Mouse (Mus musculus) bone marrow macrophage, adult 2 months (primary cell): Measurements from ENCODE around the gene Ccdc63. TPM values are rescaled to one million over a fixed set of nuclear protein-coding genes. Genes with fewer than 3 reads are reported as not detected.

Experiments used
- H3K27ac ChIP-seq: 2 replicates; pipeline ENCODE4 v1.5.1; 2012; ENCODE audit warnings: low read depth, low read length; ENCODE audit not compliant: insufficient read depth
- H3K4me1 ChIP-seq: 2 replicates; pipeline ENCODE4 v1.6.1; 2012; ENCODE audit warnings: low read length; ENCODE audit not compliant: control insufficient read depth, insufficient read depth
- H3K4me3 ChIP-seq: 2 replicates; pipeline ENCODE4 v1.5.1; 2012; ENCODE audit warnings: mild to moderate bottlenecking, low read length, moderate library complexity; ENCODE audit not compliant: insufficient read depth
- CTCF ChIP-seq: IDR thresholded peaks from 2 replicates; pipeline ENCODE4 v1.5.1; 2012; ENCODE audit warnings: low read depth, mild to moderate bottlenecking, low read length, moderate library complexity
- POLR2A ChIP-seq: IDR thresholded peaks from 2 replicates; pipeline ENCODE4 v1.6.1; 2012; ENCODE audit warnings: mild to moderate bottlenecking, low read depth, low read length, borderline replicate concordance
- polyA plus RNA-seq: library from polyadenylated mRNA; stranded (reverse); fragments of >200 nt; gene quantifications from 2 replicates; pipeline ENCODE4 v1.2.4, GENCODE M21; 2012; ENCODE audit not compliant: missing spikeins, insufficient read depth, insufficient read length

Gene Ccdc63
- polyA plus RNA-seq, 1 experiment: 2.5 TPM

DNA sequence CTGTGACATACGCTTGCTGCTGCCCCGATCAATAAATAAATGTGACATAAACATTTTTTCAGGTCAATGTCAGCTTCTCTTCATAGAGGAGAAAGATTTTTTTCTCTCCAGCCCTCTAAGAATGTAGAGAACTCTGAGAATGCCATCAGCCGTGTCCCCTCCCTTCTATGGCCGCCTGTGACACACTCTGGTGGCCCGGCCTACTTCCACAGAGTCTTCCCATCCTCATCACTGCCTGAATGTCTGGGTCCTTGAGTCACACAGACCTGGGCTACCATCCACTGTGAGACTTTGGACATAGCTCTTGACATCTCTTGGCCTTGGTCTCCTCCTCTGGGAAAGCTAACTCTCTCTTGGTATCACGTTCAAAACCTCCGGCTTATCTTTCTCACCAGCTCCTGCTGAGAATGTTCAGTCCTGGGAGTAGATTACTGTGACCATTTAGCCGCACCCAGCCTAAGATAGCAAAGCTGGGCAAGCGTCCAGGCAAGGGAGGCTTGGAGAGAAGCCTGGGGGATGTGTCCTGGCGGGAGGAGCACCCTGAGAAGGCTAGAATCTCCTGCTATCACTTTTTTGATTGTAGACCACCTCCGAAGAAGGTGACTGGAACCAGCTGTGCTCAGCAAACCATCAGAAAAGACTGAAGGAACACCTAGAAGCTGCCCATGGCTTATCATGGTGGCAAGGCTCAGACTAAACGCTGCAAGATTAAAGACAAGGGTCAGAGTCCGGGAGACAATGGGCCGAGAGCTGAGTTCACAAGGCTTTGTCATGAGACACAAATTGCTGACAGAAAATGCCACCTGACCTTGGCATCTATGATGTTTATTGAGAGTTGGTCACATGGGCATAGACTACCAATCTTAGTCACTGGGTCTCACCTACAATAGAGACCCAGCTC lies 3.9 kb downstream of the Ccdc63 start:
- H3K4me1 ChIP-seq: peaks cover 17% of the 10 kb centered on the region
- no peak overlapping the region for H3K27ac ChIP-seq
- TF ChIP-seq POLR2A (no peak), CTCF (no peak)
- H3K4me3 ChIP-seq: no peak overlapping the region

DNA sequence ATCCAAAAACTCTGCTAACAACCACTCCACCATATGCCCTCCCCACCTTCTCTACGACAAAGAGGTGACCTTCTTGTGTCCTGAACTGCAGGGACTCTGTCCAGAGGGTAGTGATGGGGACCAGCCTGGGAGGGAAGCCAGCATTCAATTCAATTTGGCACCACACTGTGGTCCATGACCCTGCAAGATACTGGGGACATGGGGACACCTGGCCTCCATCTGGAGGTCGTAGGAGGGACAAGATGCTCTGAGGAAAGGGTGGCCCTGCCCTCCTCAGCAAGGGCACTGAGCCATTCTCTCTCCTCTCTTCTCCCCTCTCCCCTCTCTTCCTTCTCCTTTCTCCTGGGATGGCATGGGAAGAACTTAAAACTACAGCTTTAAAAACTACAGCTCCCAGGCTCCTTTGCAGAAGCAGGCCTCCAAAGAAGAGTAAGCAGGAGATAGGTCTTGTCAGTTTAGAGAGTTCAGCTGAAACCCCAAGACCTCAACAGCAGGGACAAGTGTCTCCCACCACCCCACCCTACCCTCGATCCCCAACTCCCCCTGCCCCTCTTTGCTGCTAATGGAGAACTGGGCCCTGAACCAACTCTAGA lies 5.2 kb downstream of the Ccdc63 start:
- H3K4me1 ChIP-seq: peaks cover 23% of the 10 kb centered on the region
- TF ChIP-seq CTCF (no peak), POLR2A (no peak)
- no peak overlapping the region for H3K27ac ChIP-seq
- no peak overlapping the region for H3K4me3 ChIP-seq

- no peak overlapping the region for H3K4me3 ChIP-seq
- TF ChIP-seq CTCF: no peak
- TF ChIP-seq POLR2A: no peak
- H3K4me1 ChIP-seq: peaks cover 24% of the 10 kb centered on the region
- H3K27ac ChIP-seq: no peak overlapping the region
Measured at GRCm38 (mm10) chr5:122134395-122135289, 6.0 kb downstream of the Ccdc63 start.

- Histone ChIP-seq H3K4me1 (peaks cover 24% of the 10 kb centered on the region), H3K4me3 (no peak overlapping the region), H3K27ac (no peak overlapping the region)
- TF ChIP-seq CTCF: no peak
- no peak for TF ChIP-seq POLR2A
Measured at GRCm38 (mm10) chr5:122133050-122133389, 7.6 kb downstream of the Ccdc63 start.

DNA sequence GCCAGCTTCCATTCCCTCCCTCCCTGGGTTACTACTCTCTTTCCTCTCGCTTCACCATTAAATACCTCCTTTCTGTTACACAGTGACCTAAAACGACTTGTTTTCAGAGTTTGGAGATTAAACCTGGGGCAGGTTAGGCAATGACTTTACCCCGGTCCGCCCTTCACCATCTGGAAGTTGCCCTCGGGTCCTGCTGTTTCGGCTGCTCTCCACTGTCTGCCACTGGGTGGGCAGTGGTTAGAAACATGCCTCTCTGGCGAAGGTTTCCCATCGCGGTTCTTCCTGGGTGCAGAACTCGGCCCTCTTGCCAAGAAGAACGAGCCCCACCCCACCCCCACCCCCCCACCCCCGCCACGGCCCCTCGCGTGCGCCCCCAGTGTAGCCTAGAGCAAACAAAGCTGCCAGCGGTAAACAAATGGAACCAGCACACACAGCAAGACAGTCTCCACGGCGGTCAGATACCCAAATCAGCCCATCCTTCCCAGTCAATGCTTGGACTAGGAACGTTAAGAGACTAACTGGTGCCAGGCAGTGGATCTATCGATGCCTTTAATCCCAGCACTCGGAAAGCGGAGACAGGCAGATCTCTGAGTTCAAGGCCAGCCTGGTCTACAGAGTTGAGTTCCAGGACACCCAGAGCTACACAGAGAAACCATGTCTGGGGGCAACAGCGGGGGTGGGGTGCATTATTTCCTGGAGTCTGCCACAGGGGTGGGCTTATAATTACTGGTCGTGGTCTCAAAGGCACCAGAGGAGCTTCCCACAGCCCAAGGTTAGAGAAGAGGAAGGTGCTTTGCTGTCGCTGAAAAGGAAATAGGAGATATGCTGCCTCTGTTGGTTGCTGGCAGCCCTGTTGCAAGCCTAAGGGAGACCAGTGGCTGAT lies 8.2 kb downstream of the Ccdc63 start:
- Histone ChIP-seq H3K27ac (0 out of 2 replicates have a peak overlapping the region, but pooled peaks have one; percentile 32), H3K4me1 (peaks cover 24% of the 10 kb centered on the region), H3K4me3 (peak overlapping the region; percentile 56)
- TF ChIP-seq CTCF (no peak), POLR2A (no peak)

DNA sequence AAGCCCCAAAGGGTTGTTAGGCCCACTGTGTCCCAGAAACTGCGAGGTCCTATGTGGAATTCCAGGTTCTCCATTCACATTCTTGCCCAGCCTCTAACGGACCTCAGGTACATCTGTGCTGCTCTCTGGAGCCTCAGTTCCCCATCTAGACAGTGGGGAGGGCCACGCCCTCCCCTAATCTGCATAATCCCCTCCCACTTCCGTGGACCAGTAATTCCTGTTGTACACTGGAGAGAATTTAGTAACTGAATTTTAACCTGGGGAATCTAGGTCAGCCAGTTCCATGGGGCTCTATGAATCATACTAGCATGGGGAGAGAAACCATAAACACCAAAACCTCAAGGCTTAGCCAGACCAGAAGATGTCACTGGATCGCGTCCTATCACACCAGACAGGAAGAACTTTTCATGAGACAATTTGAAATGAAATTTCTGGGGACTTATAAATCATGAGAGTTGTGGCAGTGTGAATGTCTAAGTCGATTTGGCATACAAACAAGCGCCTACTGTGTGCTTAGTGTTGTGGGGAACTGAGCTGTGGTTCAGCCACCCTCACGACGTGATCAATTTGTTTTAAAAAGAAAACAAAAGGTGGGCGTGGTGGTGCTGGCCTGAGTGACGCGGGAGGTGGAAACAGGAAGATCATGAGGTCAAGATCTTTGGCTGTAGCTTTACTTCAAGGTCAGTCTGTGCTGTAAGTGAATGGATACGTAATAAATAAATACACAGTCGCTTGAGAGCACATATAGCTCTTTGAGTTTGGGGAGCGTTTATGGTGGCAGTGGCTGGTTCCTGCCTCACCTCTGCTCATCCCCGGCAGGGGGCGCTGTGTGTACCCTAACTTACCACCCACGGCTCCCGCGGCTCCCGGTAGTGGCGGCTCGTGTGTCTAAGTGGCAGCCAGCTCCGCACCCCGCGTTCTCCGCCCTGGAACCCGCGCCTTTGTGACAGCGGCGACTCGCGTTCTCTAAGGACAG lies 9.3 kb downstream of the Ccdc63 start:
- Histone ChIP-seq H3K4me3 (peak overlapping the region; percentile 56), H3K4me1 (peaks cover 24% of the 10 kb centered on the region), H3K27ac (peak overlapping the region; percentile 32)
- TF ChIP-seq CTCF (peak; percentile 88), POLR2A (no peak)

GRCm38 (mm10) chr5:122130341-122130998 lies 10.2 kb downstream of the Ccdc63 start:
- Histone ChIP-seq H3K4me3 (no peak overlapping the region), H3K4me1 (peaks cover 17% of the 10 kb centered on the region)
- no peak for TF ChIP-seq POLR2A
- no peak for TF ChIP-seq CTCF

GRCm38 (mm10) chr5:122129068-122129655 lies 11.5 kb downstream of the Ccdc63 start:
- TF ChIP-seq POLR2A (no peak), CTCF (no peak; the same call in 1 of the 2 replicates)
- Histone ChIP-seq H3K4me1 (peaks cover 18% of the 10 kb centered on the region), H3K4me3 (no peak overlapping the region), H3K27ac (no peak overlapping the region)

More at GRCm38 (mm10) chr5:122130341-122130998, 10.2 kb downstream of the Ccdc63 start:
- no peak overlapping the region for H3K27ac ChIP-seq
